Mouse (Mus musculus): ENCODE results near the gene Gramd4.

- TF ChIP-seq CTCF (IDR thresholded peaks at IDR 0.05; ENCODE audit: low read depth) (no peak), EP300 (IDR thresholded peaks at IDR 0.05; ENCODE audit: low read depth) (no peak)
Observed at GRCm38 (mm10) chr15:86167032-86167655, 109.6 kb downstream of the Gramd4 start.

Data from heart, postnatal 0 days (tissue).